Mouse (Mus musculus): Measurements from ENCODE around the gene Rnpepl1. TPM values are rescaled to one million over a fixed set of nuclear protein-coding genes. Genes with fewer than 3 reads are reported as not detected.
A peak's percentile ranks its signal among the peaks of the same experiment; 100 is the strongest.

Gene Rnpepl1
- 31.1 and 39.0 TPM in 2 replicates for polyA plus RNA-seq (2011; ENCODE audit: insufficient read depth, insufficient read length, low read depth, missing spikeins)

GRCm38 (mm10) chr1:92910239-92910885, at the start of gene Rnpepl1:
Rnpepl1 (plus strand) TSS chr1:92910783.
- no peak for TF ChIP-seq EP300 (IDR thresholded peaks at IDR 0.05; ENCODE audit: insufficient read depth, low read depth, low read length)
- TF ChIP-seq CTCF (IDR thresholded peaks at IDR 0.05; ENCODE audit: low read depth, low read length): peak; percentile 37
- Histone ChIP-seq H3K4me1 (ENCODE audit: control insufficient read depth, insufficient read depth, low read length) (no peaks in the 10 kb centered on the region), H3K9ac (ENCODE audit: low read depth, poor library complexity, severe bottlenecking) (peak within 1 kb of the TSS; percentile 89), H3K27ac (ENCODE audit: insufficient read depth, low read length) (no peak within 1 kb of the TSS), H3K36me3 (ENCODE audit: control insufficient read depth, insufficient read depth, low read length, poor library complexity, severe bottlenecking) (no peaks in the 10 kb centered on the region), H3K4me3 (ENCODE audit: low read depth, low read length) (peak within 1 kb of the TSS; percentile 81), H3K27me3 (ENCODE audit: control insufficient read depth, insufficient read depth, low read length, poor library complexity, severe bottlenecking) (no peaks in the 10 kb centered on the region), H3K9me3 (replicated peaks; ENCODE audit: control insufficient read depth, insufficient read depth, low read length, poor library complexity, severe bottlenecking) (no peaks in the 10 kb centered on the region)

- H3K9me3 ChIP-seq (replicated peaks; ENCODE audit: control insufficient read depth, insufficient read depth, low read length, poor library complexity, severe bottlenecking): no peaks in the 10 kb centered on the region
- H3K27ac ChIP-seq (ENCODE audit: insufficient read depth, low read length): no peak overlapping the region
- H3K4me1 ChIP-seq (ENCODE audit: control insufficient read depth, insufficient read depth, low read length): no peaks in the 10 kb centered on the region
- no peak overlapping the region for H3K4me3 ChIP-seq (ENCODE audit: low read depth, low read length)
- no peaks in the 10 kb centered on the region for H3K27me3 ChIP-seq (ENCODE audit: control insufficient read depth, insufficient read depth, low read length, poor library complexity, severe bottlenecking)
- TF ChIP-seq CTCF (IDR thresholded peaks at IDR 0.05; ENCODE audit: low read depth, low read length) (no peak), POLR2A (IDR thresholded peaks at IDR 0.05; ENCODE audit: insufficient read depth, low read length) (no peak), EP300 (IDR thresholded peaks at IDR 0.05; ENCODE audit: insufficient read depth, low read depth, low read length) (no peak)
- no peaks in the 10 kb centered on the region for H3K36me3 ChIP-seq (ENCODE audit: control insufficient read depth, insufficient read depth, low read length, poor library complexity, severe bottlenecking)
- no peak overlapping the region for H3K9ac ChIP-seq (ENCODE audit: low read depth, poor library complexity, severe bottlenecking)
Observed at GRCm38 (mm10) chr1:92861503-92861902, 49.1 kb upstream of the Rnpepl1 start.

- Histone ChIP-seq H3K9ac (ENCODE audit: low read depth, poor library complexity, severe bottlenecking) (no peak overlapping the region), H3K9me3 (replicated peaks; ENCODE audit: control insufficient read depth, insufficient read depth, low read length, poor library complexity, severe bottlenecking) (no peaks in the 10 kb centered on the region), H3K36me3 (ENCODE audit: control insufficient read depth, insufficient read depth, low read length, poor library complexity, severe bottlenecking) (no peaks in the 10 kb centered on the region), H3K27ac (ENCODE audit: insufficient read depth, low read length) (no peak overlapping the region), H3K4me3 (ENCODE audit: low read depth, low read length) (no peak overlapping the region), H3K4me1 (ENCODE audit: control insufficient read depth, insufficient read depth, low read length) (no peaks in the 10 kb centered on the region), H3K27me3 (ENCODE audit: control insufficient read depth, insufficient read depth, low read length, poor library complexity, severe bottlenecking) (no peaks in the 10 kb centered on the region)
- TF ChIP-seq POLR2A (IDR thresholded peaks at IDR 0.05; ENCODE audit: insufficient read depth, low read length) (no peak), EP300 (IDR thresholded peaks at IDR 0.05; ENCODE audit: insufficient read depth, low read depth, low read length) (no peak), CTCF (IDR thresholded peaks at IDR 0.05; ENCODE audit: low read depth, low read length) (no peak)
Observed at GRCm38 (mm10) chr1:92863268-92863667, 47.3 kb upstream of the Rnpepl1 start.

GRCm38 (mm10) chr1:92866170-92866569, 44.4 kb upstream of the Rnpepl1 start:
- Histone ChIP-seq H3K9me3 (replicated peaks; ENCODE audit: control insufficient read depth, insufficient read depth, low read length, poor library complexity, severe bottlenecking) (no peaks in the 10 kb centered on the region), H3K27ac (ENCODE audit: insufficient read depth, low read length) (no peak overlapping the region), H3K27me3 (ENCODE audit: control insufficient read depth, insufficient read depth, low read length, poor library complexity, severe bottlenecking) (no peaks in the 10 kb centered on the region), H3K4me3 (ENCODE audit: low read depth, low read length) (no peak overlapping the region), H3K9ac (ENCODE audit: low read depth, poor library complexity, severe bottlenecking) (no peak overlapping the region), H3K4me1 (ENCODE audit: control insufficient read depth, insufficient read depth, low read length) (no peaks in the 10 kb centered on the region), H3K36me3 (ENCODE audit: control insufficient read depth, insufficient read depth, low read length, poor library complexity, severe bottlenecking) (no peaks in the 10 kb centered on the region)
- TF ChIP-seq CTCF (IDR thresholded peaks at IDR 0.05; ENCODE audit: low read depth, low read length): no peak
- TF ChIP-seq POLR2A (IDR thresholded peaks at IDR 0.05; ENCODE audit: insufficient read depth, low read length): no peak
- no peak for TF ChIP-seq EP300 (IDR thresholded peaks at IDR 0.05; ENCODE audit: insufficient read depth, low read depth, low read length)

GRCm38 (mm10) chr1:92869985-92870384, 40.6 kb upstream of the Rnpepl1 start:
- no peaks in the 10 kb centered on the region for H3K27me3 ChIP-seq (ENCODE audit: control insufficient read depth, insufficient read depth, low read length, poor library complexity, severe bottlenecking)
- H3K27ac ChIP-seq (ENCODE audit: insufficient read depth, low read length): no peak overlapping the region
- no peak overlapping the region for H3K9ac ChIP-seq (ENCODE audit: low read depth, poor library complexity, severe bottlenecking)
- TF ChIP-seq POLR2A (IDR thresholded peaks at IDR 0.05; ENCODE audit: insufficient read depth, low read length): no peak
- TF ChIP-seq CTCF (IDR thresholded peaks at IDR 0.05; ENCODE audit: low read depth, low read length): no peak
- no peak for TF ChIP-seq EP300 (IDR thresholded peaks at IDR 0.05; ENCODE audit: insufficient read depth, low read depth, low read length)
- H3K4me3 ChIP-seq (ENCODE audit: low read depth, low read length): no peak overlapping the region
- no peaks in the 10 kb centered on the region for H3K4me1 ChIP-seq (ENCODE audit: control insufficient read depth, insufficient read depth, low read length)
- no peaks in the 10 kb centered on the region for H3K36me3 ChIP-seq (ENCODE audit: control insufficient read depth, insufficient read depth, low read length, poor library complexity, severe bottlenecking)
- no peaks in the 10 kb centered on the region for H3K9me3 ChIP-seq (replicated peaks; ENCODE audit: control insufficient read depth, insufficient read depth, low read length, poor library complexity, severe bottlenecking)

- TF ChIP-seq CTCF (IDR thresholded peaks at IDR 0.05; ENCODE audit: low read depth, low read length): no peak
- Histone ChIP-seq H3K27me3 (ENCODE audit: control insufficient read depth, insufficient read depth, low read length, poor library complexity, severe bottlenecking) (no peaks in the 10 kb centered on the region), H3K27ac (ENCODE audit: insufficient read depth, low read length) (no peak overlapping the region), H3K4me1 (ENCODE audit: control insufficient read depth, insufficient read depth, low read length) (no peaks in the 10 kb centered on the region), H3K9me3 (replicated peaks; ENCODE audit: control insufficient read depth, insufficient read depth, low read length, poor library complexity, severe bottlenecking) (no peaks in the 10 kb centered on the region), H3K4me3 (ENCODE audit: low read depth, low read length) (no peak overlapping the region), H3K36me3 (ENCODE audit: control insufficient read depth, insufficient read depth, low read length, poor library complexity, severe bottlenecking) (no peaks in the 10 kb centered on the region), H3K9ac (ENCODE audit: low read depth, poor library complexity, severe bottlenecking) (no peak overlapping the region)
Observed at GRCm38 (mm10) chr1:92872666-92873065, 37.9 kb upstream of the Rnpepl1 start.
